Mouse (Mus musculus) frontal cortex, postnatal 36 days (tissue): ENCODE data around the gene Gapdh.

Experiments
- DNase-seq, 2 experiments: peaks; one replicate each; pipeline ENCODE4 v3.0.0; 2022; ENCODE audit warnings: low spot score in 2 of 2

Gapdh gene

DNA sequence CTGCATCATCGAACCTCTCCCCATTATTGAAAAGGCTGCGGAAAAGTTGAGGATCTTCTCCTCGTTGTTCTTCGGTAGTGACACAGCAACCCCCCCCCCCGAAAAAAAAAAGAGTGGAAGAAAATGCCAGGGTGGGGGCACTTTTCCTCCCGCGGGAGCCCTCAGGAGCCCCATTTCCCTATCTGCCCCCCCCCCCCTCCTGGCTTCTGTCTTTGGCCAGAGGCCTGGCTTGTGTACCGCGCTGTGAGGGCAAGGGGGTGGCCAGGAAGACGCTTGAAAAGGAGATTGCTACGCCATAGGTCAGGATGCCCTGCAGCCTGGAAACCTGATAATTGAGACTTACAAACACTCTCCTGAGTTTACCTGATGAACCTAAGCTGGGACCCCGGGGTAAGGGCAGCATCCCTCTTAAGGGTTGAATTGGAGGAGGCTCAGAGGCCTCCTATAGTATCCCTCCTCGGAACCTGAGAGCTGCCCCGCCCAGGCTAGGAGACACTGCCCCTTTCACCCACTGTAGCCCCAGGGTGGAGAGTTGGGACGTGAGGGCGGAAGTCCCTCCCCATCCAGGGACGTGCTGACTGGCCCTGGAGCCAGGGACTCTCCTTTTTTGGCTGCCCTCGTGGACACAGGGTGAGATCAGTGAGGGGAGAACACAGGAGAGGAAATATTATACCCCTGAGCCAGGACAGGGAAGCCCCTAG is at the start of gene Gapdh:
Gapdh (minus strand) TSS at position 417 of the 701 bp plus-strand sequence.
- DNase-seq: peak in 1 of 2 experiments; percentile 33

DNA sequence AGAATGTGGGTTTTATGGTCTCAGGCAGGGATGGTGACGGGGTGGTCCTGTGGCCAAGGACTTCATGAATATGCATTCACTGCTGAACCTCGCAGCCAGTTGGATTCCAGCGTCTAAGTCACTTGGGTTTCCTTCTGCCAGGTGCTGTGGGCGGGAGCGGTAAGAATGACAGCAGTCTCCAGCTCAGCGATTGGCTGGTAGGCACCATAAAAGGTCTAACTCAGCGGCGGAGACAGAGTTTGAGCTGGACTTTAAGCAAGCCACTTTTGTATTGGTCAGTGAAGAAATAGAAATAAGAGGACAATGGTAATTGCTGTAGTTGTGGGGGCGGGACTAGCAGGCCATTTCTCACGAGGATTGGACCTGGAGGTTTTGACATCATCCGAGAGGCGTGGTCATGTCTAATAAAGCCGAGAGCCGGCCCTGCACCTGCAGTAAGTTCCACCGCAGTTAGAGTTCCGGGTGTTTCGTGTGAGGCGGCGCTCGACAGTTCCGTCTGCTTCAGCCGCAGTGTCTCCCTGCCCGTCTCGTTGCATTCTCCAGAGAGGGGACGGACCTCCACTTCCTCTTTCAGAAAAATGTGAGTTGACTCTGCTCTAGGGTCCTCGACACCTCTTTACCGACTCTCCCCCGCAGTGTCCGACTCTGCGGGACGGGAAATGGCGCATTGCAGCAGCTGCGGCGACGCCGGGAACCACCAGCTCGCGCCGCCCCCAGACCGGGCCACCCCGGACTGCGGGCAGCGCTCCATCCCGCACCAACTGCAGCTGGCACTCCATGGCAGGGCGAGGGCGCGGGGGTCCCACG is 49.1 kb upstream of the Gapdh start, which contains the start of gene Vamp1:
Vamp1 (plus strand) TSS at position 404 of the 807 bp plus-strand sequence.
- peak; percentile 94 to 98 for DNase-seq

DNA sequence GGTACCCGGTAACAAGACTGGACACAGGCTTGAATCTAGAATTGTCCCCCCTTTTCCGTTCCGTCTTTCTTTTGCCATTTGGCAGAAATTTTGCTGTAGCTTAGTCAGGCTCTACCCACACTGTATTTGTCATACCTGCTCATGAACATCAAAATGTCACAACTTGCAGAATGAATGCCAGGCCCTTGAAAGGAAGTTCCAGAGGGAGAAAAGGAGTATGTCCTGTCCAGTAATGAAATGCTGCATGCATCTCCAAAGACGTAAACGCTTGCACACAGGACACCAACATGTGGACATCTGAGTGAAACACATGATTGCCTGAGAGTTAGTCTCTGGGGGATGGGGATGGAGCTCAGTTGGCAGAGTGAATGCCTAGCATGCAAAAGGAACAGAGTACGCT is 47.4 kb upstream of the Gapdh start:
- no peak for DNase-seq

DNA sequence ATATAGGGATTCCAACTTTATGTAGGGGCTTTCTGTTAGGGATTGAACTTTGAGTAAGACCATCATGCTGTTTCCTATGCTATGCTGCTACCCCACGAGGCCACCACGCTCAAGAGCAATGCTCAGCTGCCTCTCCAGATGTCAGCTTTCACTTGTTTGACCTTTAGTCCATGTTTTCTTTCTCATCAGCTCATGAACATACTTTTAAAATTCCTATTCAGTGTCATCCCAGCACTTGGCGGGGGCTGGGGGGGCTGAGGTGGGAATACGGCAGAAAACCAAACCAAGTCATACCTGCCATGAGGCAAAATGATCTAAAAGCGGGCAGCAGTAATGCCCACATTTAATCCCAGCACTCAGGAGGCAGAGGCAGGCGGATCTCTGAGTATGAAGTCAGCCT is 46.9 kb upstream of the Gapdh start:
- DNase-seq: no peak

DNA sequence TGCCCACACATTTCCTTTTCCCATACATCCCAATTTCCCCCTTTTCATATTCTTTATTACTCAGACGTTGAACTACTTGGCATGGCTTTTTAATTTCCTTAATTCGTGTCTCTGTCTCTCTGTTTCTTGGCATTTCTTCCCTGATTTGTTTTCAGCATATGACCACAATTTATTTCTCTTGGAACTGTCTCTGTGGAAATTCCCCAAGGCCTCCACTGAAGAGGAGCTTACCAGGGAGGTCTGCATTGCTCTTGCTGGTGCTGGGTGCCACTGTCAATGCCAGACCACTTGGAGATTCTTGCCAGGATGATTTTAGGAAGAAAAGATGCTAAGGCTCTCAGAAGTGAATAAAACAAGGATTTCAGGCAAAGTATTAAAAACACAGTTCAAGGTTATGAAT is 46.4 kb upstream of the Gapdh start:
- no peak for DNase-seq

DNA sequence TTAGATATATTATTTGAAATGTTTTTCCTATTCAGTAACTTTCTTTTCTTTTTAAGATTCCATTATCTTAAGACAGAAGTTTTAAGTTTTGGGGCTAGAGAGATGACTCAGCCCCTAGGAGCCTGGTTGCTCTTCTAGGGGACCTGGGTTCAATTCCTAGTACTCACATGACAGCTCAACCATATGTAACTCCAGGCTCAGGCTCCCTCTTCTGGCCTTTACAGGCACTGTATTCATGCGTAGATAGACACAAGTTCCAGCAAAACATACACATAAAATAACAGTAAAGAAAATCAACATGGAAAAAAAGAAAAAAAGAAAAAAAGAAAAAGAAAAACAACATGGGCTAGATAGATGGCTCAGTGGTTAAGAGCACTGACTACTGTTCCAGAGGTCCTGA is 44.2 kb upstream of the Gapdh start:
- no peak for DNase-seq

DNA sequence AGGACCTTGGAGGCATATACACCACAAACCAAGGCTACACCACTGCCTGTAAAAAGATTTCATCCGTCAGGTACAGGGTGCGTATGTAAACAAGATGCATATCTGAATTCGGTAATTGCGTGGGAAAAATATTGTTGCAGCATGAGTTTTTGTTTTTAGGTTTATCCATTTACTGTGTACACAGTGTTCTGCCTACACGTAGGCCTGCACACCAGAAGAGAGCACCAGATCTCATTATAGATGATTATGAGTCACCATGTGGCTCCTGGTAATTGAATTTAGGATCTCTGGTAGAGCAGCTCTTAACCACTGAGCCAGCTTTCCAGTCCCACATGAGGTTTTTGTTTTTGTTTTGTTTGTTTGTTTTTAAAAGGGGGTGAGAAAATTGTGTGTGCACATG is 30.9 kb upstream of the Gapdh start:
- no peak for DNase-seq

DNA sequence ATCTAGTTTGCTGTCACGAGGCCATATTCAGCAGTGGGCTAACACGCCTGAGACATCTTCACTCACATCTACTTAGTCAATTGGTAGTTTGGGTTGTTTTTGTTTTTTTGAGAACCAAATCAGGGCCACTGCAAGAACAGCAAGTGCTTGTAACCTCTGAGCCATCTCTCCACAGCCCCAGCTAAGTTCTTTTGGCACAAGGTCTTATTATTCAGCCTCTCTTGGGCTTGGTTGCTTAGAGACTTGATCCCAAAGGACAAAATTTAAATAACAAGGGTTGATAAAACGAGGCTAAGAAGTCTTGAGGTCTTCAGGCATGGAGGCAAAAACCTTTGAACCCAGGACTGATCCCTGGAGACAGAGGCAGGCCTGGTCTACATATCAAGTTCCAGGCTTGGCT is 30.0 kb upstream of the Gapdh start:
- no peak for DNase-seq

DNA sequence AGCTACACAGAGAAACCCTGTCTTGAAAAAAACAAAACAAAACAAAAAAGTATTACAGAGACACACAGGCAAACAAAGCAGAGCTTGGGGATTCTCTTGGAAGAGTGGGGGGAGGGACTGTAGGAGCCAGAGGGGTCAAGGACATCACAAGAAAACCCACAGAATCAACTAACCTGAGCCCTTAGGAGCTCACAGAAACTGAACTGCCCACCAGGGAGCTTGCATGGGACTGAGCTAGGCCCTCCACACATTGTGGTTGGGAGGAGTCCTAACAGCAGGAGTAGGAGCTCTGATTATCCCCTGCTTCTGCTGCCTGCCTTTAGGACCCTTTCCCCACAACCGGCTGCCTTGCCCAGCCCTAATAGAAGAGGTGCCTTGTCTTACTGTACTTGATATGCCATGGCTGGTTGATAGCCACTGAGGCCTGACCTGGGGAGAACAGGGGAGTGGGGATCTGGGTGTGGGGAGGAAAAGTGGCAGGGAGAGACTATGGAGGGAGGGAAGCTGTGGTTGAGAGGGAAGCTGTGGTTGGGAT is 29.3 kb upstream of the Gapdh start:
- DNase-seq: no peak

DNA sequence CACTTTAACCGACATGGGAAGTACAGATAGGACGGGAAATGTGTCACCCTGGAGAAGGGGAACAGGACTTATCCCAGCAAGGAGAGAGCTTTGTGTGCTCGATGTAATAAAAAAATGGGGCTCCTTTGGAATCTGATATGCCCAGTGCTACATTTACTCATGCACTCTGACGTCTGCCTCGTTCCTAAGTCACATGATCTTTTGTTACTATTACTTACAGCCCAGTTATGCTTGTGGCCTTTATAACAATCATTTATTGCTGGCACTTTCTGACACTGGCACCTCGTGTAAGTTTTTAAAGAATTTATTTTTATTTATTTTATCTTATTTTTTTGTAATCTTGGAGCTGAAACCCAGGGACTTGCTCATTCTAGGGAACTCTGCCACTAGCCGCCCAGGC is 27.1 kb upstream of the Gapdh start:
- DNase-seq: no peak

DNA sequence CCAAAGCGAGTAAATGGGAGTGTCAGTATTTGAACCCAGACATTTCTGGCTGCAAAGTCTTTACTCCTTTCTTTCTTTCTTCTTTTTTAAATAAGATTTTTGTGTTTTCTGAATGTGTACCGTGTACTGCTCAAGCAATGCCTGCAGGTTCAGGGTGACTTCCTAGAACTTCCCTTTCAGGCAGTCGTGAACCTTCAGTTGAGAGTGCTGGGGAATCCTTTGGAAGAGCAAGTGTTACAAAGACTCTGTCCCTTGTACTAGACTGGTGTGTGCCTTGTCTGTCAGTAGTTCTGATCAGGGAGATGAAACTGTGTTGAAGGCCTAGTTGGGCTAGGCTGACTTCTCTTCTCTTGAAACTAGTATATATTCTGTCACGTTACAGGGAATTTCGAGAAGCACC is 26.6 kb upstream of the Gapdh start:
- DNase-seq: no peak

DNA sequence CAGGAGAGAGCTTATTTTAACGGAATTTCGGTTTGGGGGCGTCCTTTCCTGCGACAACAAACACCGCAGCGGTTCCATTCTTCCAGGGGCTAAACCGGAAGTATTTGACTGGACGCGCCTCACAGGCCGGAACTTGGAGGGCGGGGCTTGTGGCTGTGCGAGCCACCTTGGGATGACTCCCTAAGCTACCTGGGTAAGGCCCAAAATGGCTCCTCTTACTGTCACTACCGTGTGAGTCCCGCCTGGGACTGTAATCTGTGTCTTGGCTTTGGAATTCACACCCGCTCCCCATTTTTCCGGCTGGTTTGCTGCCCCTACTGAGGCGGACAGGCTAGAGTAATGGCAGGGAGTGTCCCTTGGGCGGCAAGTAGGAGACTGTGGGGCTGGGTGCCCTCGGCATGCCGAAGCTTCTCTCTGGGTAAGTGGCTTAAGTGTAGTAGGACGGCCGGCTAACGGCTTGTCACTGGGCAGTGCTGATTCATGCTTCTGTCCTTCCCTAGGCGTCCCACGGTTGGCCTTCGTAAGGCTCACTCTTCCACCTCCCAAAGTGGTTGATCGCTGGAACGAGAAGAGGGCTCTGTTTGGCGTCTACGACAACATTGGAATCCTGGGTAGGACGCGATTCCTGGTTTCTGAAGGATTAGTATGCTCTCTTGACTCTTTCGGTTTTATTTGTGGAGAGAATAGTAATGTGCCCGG is 25.9 kb upstream of the Gapdh start:
- peak; percentile 87 to 93 for DNase-seq

DNA sequence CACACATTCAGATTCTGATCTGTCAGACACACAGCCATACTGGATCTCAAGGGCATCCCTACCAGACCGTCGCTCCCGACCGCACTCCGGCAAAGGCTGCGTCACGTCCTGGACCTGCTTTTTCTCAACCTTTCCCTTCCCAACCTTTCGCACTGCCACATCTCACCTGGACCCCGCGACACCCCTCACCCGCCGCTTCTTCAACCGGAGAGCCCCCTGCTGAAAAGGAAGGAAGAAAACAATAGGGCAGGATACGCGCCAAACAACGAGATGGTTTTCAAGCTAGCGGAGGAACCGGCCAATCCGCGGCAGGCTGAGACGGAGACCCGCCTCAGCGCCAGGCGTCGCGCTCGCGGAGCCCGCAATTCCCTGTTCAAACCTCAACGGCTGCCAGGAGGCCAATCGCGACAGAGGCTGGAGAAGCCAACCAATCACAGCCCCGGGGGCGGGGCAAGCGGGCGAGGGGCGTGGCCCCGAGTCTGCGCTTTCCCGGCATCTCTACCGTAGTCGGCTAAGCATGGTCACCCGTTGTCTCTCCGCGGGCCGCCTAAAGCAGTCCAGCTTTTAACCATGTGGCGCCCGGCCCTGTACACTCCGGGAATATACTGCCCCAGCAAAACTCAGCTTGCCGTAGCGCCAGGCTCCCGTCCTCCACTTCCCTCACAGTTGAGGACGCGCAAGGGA is 25.2 kb upstream of the Gapdh start, which contains the start of the genes Ncapd2 and Mrpl51:
Ncapd2 (minus strand) TSS at position 370 of the 684 bp plus-strand sequence.
Mrpl51 (plus strand) TSS at position 470 of the 684 bp plus-strand sequence.
- peak; percentile 94 to 98 for DNase-seq

DNA sequence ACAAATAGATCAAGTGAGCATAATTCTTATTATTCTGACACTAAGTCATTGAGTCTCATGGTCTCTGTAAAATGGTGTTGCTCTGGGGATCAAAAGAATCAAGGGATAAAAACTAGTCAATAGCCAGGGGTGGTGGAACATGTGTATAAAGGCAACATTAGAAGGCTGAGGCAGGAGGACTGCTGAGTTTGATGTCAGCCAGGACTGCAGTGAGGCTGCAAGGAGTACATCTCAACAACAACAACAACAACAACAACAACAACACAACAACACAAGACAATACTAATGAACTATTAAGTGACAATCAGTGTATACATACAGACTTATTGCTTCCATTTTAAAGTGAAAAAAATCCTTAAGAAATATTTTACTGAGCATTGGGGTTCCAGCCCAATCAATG is 24.5 kb upstream of the Gapdh start:
- no peak for DNase-seq

DNA sequence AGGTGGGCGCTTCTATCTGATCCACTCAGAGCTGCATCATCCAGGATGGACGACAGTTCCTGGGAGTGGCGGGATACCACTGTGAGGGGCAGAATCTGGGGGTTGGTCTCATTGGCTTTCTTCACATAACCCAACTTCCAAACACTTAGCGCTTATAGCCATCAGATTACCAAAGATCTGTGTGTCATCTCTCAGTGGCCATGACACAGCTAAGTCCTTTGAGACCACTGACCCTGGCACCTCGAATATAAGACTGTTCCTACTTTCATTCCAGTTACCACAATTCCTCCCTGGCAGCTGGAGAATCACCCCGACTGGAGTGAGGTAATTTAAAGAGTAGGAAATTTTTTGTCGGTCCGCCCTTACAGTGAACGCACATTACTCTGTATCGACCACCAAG is 19.9 kb upstream of the Gapdh start:
- no peak for DNase-seq

DNA sequence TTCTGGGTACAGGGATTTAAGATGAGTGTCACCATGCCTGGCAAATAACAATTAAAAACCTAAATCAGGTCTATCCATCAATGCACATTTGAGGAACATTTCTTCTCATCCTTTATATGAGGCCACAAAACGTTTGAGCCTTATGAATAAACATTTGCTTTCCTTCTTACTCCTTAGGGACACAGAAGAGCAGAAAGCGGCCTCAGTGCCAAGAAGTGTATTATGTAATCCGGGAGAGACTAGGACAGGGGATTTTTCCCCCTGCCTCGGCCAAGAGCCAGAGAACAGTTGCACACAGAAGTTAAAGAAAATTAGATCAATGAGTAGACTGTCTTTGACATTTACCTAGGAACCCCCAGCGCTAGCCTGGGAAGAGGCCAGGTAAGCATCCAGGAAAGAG is 15.9 kb upstream of the Gapdh start:
- no peak for DNase-seq

DNA sequence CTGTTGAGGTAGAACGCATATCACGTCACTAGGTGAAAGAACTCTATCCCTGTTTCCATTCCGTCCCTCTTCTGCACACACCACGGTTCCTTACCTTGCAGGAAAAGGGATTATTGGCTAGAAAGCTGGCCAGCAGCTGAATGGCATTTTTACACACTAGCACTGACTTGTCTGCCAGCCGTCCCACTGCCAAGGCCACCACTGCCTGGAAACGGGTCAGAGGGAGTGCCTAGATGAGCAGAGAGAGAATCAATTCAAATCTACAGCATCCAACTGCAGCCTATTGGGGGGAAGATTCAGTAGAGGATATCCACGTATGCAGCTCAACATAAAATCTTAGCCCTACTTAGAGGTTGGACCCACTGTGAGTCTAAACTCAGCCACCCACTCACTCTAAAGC is 13.3 kb upstream of the Gapdh start:
- DNase-seq: no peak

DNA sequence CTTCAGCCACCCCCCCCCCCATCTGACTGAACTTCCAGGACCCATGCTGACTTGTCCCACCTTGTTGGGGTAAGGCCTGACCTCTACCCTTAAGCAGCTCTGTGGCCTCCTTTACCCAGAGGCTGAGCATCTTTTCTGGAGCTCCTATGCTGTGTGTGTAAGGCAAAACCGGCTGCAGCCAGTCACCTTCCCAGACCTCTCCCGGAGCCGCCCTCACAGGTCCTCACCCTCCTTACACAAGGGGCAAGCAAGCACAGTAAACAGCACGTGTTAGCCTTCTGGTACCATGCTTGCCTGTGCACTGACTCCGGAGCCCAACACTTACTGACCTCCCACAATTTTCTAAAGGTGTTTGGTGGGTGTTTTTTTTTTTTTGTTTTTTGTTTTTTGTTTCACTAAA is 9.2 kb upstream of the Gapdh start:
- DNase-seq: no peak

DNA sequence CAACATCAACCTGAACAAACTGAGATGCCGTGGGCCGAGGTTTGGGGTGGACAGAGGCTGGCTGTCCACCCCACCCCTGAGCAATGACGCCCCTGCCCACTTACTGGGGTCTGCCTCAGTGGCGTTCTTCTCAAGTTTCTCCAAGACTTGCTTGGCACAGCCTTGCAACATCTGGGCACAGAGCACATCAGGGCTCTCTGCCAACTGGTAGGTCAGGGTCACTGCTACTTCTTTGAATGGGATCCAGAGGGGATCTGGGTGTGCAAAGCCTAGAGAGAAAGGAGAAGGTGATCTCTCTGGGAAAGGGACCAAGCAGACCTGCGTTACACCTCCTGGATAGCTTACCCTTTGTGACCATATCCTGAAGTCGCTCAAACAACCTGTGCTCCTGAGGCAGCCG is 7.0 kb upstream of the Gapdh start:
- DNase-seq: no peak

DNA sequence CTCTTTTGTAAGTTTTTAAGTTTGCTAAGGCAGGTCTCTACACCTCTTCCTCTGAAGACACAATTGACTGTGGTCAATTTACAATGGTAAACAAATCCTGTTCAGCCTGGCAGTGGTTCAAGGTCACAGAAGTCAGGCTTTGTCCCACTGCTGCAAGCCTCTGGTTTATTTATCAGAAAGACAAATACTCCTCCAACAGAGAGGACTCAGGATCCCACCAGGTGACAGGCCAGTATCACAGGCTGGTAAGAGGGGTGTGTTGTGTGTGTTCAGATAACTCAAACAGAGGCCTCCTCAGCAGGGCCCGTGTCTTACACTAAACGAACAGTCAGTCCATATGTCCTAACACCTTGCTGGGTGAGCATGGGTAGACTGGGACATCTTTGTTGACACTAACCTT is 6.2 kb upstream of the Gapdh start:
- no peak for DNase-seq

DNA sequence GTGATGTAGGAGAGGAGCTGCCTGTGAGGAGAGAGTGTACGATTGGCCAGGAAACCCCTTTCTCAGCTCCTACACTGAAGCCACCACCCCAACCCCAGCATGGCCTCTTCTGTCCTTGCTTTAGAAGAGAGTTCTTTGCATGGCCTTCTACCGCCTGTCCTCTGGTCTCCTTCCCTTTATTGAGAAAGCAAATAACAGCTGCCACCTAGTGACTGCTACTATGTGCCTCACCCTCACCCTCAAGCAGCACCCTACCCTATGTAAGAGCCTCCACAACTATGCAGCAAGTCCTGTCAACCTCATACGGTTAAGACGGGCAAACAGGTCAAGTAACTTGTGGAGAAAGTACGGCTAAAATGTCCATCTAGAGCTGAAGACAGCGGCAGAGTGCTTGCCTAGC is 3.9 kb upstream of the Gapdh start:
- no peak for DNase-seq

DNA sequence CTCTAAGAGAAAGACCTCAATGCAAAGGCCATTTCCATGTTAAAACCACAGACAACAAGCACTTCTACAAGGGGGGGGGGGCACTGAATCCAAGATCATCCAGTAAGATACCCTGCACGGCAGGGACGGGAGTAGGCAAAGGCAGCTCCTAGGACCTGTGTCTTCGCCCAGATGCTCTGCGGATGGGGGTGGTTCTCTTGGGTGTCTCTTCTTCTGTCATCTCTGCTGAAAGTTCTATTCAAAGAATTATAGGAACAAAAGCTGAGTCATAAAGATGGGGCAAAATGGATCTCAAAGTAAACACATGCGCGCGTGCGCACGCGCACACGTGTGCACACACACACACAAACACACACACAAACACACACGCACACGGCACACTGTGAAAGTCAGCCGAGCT is 1.8 kb upstream of the Gapdh start:
- peak in 1 of 2 experiments; percentile 40 for DNase-seq
